In the genomic region with DNA sequence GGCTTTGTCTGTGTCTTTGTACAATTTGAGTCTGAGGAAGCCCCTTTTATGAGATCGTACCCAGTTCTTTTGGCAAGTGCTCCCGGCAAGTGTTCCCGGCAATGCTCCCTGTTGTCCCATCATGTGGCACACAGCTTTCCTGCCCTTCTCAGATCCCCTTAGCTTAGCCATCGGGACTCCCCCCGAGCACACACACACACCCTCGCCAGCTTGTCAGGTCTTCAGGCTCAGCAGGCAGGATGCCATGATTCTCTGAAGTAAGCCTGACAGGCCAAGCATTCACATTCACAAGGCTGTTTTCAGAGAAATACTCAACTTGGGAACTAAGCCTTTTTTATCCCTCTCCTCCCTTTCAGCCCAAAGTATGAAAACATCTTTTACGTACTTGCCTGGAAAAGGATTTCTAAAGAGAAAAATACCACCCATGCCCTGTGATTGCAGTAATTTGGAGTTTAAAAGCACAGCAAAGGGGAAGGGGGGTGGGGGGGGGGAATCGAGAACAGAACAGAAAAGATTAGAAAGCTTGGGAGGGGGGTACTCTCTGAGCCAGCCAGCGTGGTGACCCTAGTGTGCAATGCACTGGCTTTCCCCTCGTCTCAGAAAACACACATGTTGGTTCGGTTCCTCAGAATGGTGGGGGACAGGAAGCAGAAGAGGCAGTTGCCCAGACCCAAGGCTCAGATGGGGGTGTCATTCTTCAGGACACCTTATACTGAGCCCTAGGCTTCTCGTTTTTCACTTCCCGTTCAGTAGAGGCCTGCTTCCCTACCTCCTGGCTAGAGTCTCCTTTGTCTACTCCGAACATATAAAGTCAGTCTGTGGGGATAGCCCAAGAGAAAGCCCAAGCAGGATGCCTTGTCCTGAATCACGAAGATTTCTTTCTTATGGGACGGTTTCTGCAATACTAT, we compare ENCODE assay signal across 11 mouse cellular contexts. TPM values are rescaled to one million over a fixed set of nuclear protein-coding genes. Genes with fewer than 3 reads are reported as not detected.
DNase-seq lines count a peak whose midpoint lies in the region; ATAC-seq and TF ChIP-seq lines count a peak whose summit lies in the region.
"Had no signal": no experiment of that assay in that cellular context is flagged by ENCODE, and none has a peak within 500 bp of the region (broad histone marks: within the 10 kb centered on the region; RNA-seq: fewer than 3 reads in every experiment).

No protein-coding gene starts in this region.

- no peaks in the 10 kb centered on the region for H3K9me3 ChIP-seq in forebrain, embryonic 15.5 days
- H3K9me3 ChIP-seq in midbrain, embryonic 16.5 days (replicated peaks; ENCODE audit: control insufficient read depth, low read length, poor library complexity, severe bottlenecking) = no peaks in the 10 kb centered on the region
- H3K9me3 ChIP-seq in kidney, embryonic 15.5 days (replicated peaks) = no peaks in the 10 kb centered on the region
- H3K9me3 ChIP-seq: intestine, embryonic 15.5 days had no signal

- no peak overlapping the region for H3K27ac ChIP-seq in liver, adult 2 months (replicated peaks; ENCODE audit: insufficient read depth, low read depth, low read length)
- peak overlapping the region; percentile 32; the same call in 1 of the 2 replicates for H3K27ac ChIP-seq in forebrain, embryonic 15.5 days (replicated peaks)
- H3K27ac ChIP-seq in midbrain, embryonic 16.5 days (ENCODE audit: low read length) = no peak overlapping the region
- no peak overlapping the region for H3K27ac ChIP-seq in kidney, embryonic 15.5 days
- H3K27ac ChIP-seq: intestine, embryonic 15.5 days had no signal

- TF ChIP-seq CTCF in liver, adult 2 months (IDR thresholded peaks at IDR 0.05; ENCODE audit: low read depth, low read length) = no peak

- H3K79me2 ChIP-seq in liver, adult 2 months (ENCODE audit: control insufficient read depth, insufficient read depth, low read length) = no peaks in the 10 kb centered on the region

- no peaks in the 10 kb centered on the region for H3K4me1 ChIP-seq in liver, adult 2 months (ENCODE audit: control insufficient read depth, insufficient read depth, low read length)
- peaks cover 29% of the 10 kb centered on the region for H3K4me1 ChIP-seq in forebrain, embryonic 15.5 days
- H3K4me1 ChIP-seq in midbrain, embryonic 16.5 days (ENCODE audit: control insufficient read depth, insufficient read depth, low read length) = peaks cover 9% of the 10 kb centered on the region
- peaks cover 45% of the 10 kb centered on the region for H3K4me1 ChIP-seq in kidney, embryonic 15.5 days

- H3K27me3 ChIP-seq in liver, adult 2 months (ENCODE audit: control insufficient read depth, insufficient read depth, low read length) = no peaks in the 10 kb centered on the region
- H3K27me3 ChIP-seq in forebrain, embryonic 15.5 days = peaks cover 30% of the 10 kb centered on the region; the same call in 1 of the 2 replicates
- H3K27me3 ChIP-seq in midbrain, embryonic 16.5 days (ENCODE audit: control insufficient read depth, insufficient read depth, low read depth, low read length) = peaks cover 13% of the 10 kb centered on the region; the same call in 1 of the 2 replicates
- peaks cover 70% of the 10 kb centered on the region for H3K27me3 ChIP-seq in kidney, embryonic 15.5 days
- H3K27me3 ChIP-seq: intestine, embryonic 15.5 days had no signal

- no peaks in the 10 kb centered on the region for H3K36me3 ChIP-seq in liver, adult 2 months (ENCODE audit: control insufficient read depth, insufficient read depth, low read length)
- H3K36me3 ChIP-seq in forebrain, embryonic 15.5 days = no peaks in the 10 kb centered on the region
- no peaks in the 10 kb centered on the region for H3K36me3 ChIP-seq in midbrain, embryonic 16.5 days (ENCODE audit: control insufficient read depth, insufficient read depth, low read length)
- no peaks in the 10 kb centered on the region for H3K36me3 ChIP-seq in kidney, embryonic 15.5 days
- H3K36me3 ChIP-seq: intestine, embryonic 15.5 days had no signal

- peak overlapping the region; percentile 16 for H3K4me2 ChIP-seq in forebrain, embryonic 15.5 days (replicated peaks)
- peak overlapping the region; percentile 10; the same call in 1 of the 2 replicates for H3K4me2 ChIP-seq in midbrain, embryonic 16.5 days (ENCODE audit: low read length)
- H3K4me2 ChIP-seq in kidney, embryonic 15.5 days = no peak overlapping the region
- H3K4me2 ChIP-seq: intestine, embryonic 15.5 days had no signal

- peak; percentile 82 for ATAC-seq in forebrain, embryonic 15.5 days (replicated peaks)
- ATAC-seq in midbrain, embryonic 16.5 days = peak; percentile 78; the same call in 1 of the 2 replicates
- no peak for ATAC-seq in kidney, embryonic 15.5 days (replicated peaks; ENCODE audit: low FRiP score)
- ATAC-seq: intestine, embryonic 15.5 days had no signal

- H3K9ac ChIP-seq in liver, adult 2 months (ENCODE audit: low read depth, low read length) = no peak overlapping the region
- H3K9ac ChIP-seq in forebrain, embryonic 15.5 days (replicated peaks) = no peak overlapping the region
- H3K9ac ChIP-seq in midbrain, embryonic 16.5 days (ENCODE audit: low read depth, low read length) = no peak overlapping the region
- H3K9ac ChIP-seq in kidney, embryonic 15.5 days = no peak overlapping the region
- H3K9ac ChIP-seq: intestine, embryonic 15.5 days had no signal

- no peak for TF ChIP-seq POLR2A in liver, adult 2 months (IDR thresholded peaks at IDR 0.05; ENCODE audit: extremely low read depth, insufficient read depth, low read length)

- H3K4me3 ChIP-seq in liver, adult 2 months (ENCODE audit: insufficient read depth, low read depth, low read length) = no peak overlapping the region
- no peak overlapping the region; the same call in 1 of the 2 replicates for H3K4me3 ChIP-seq in forebrain, embryonic 15.5 days
- H3K4me3 ChIP-seq in midbrain, embryonic 16.5 days (ENCODE audit: low read depth, low read length) = no peak overlapping the region
- no peak overlapping the region for H3K4me3 ChIP-seq in kidney, embryonic 15.5 days (replicated peaks)
- H3K4me3 ChIP-seq: intestine, embryonic 15.5 days had no signal

- WGBS in liver, adult 2 months = 92% methylated on average over 16 of the region's 16 CpGs
- WGBS in forebrain, embryonic 15.5 days = 19% methylated on average over 16 of the region's 16 CpGs
- 32% methylated on average over 16 of the region's 16 CpGs for WGBS in midbrain, embryonic 16.5 days
- 67% methylated on average over 16 of the region's 16 CpGs for WGBS in kidney, embryonic 15.5 days

- peak; percentile 21 for DNase-seq in liver, adult 2 months (ENCODE audit: extremely low read depth, low read depth, low spot score)
- DNase-seq in liver = no peak
- peak; percentile 42 for DNase-seq in brain, embryonic 18.5 days (ENCODE audit: low read depth, low spot score)
- no peak for DNase-seq in testis, postnatal 10 days (ENCODE audit: low spot score)
- DNase-seq in left cerebral cortex, adult 11 months (ENCODE audit: low spot score) = no peak
- DNase-seq: lung, postnatal 4 days; thymus, adult 2 months had no signal

RNA-seq across cellular contexts. Expression of a gene that starts 41.0 kb away (rescaled TPM):
- total RNA-seq in liver, adult 2 months (2014; rRNA removed) = 2.8 and 5.8 TPM in 2 replicates
- polyA plus RNA-seq in liver, adult 2 months (2012; rRNA removed) = 26.9 and 28.5 TPM in 2 replicates
- polyA plus RNA-seq in forebrain, embryonic 15.5 days (2015; fragmentation: Nextera tagmentation; extraction: Ambion mirVana) = 16.4 and 18.8 TPM in 2 replicates
- 7.6 and 9.4 TPM in 2 replicates for polyA plus RNA-seq in midbrain, embryonic 16.5 days (2015; fragmentation: Nextera tagmentation; extraction: Ambion mirVana)
- polyA plus RNA-seq in kidney, embryonic 15.5 days (2015; fragmentation: Nextera tagmentation; extraction: Ambion mirVana) = 57.4 and 63.3 TPM in 2 replicates

Comparison
In these comparisons a context has a peak if more than half of its experiments do, and no peak if none do; other contexts are left out.
1. DNase-seq: peak in liver, adult 2 months (single experiment) and brain, embryonic 18.5 days (single experiment); none in liver (single experiment), testis, postnatal 10 days (single experiment) and left cerebral cortex, adult 11 months (single experiment).